Mouse (Mus musculus) CD4-positive helper T cell, adult 2 months (primary cell): ENCODE data around the gene Adh5.
"Not testable (repeated sequence)": the region's sequence is repeated elsewhere in the genome, so short reads cannot be mapped to it uniquely, and the experiment has no call there.

Experiments used
- DNase-seq: peaks from one replicate; pipeline ENCODE4 v3.0.0-alpha.2; 2012; ENCODE audit warnings: low read depth, missing footprints, low spot score

The Adh5 gene

GRCm38 (mm10) chr3:138458441-138458840 is 15.5 kb downstream of the Adh5 start:
- no peak for DNase-seq

- DNase-seq, result no peak
Observed at GRCm38 (mm10) chr3:138460260-138460659, 17.4 kb downstream of the Adh5 start.

- DNase-seq, result no peak
Observed at GRCm38 (mm10) chr3:138461832-138462231, 18.9 kb downstream of the Adh5 start.

- DNase-seq, result peak; percentile 46
Observed at GRCm38 (mm10) chr3:138463137-138463536, 20.2 kb downstream of the Adh5 start.

GRCm38 (mm10) chr3:138463807-138464206 is 20.9 kb downstream of the Adh5 start:
- no peak for DNase-seq

- DNase-seq, result no peak
Observed at GRCm38 (mm10) chr3:138464573-138465147, 21.8 kb downstream of the Adh5 start.

- not testable (repeated sequence) for DNase-seq
Observed at GRCm38 (mm10) chr3:138466656-138467055, 23.8 kb downstream of the Adh5 start.

- DNase-seq, result no peak
Observed at GRCm38 (mm10) chr3:138471066-138471465, 28.2 kb downstream of the Adh5 start.

- no peak for DNase-seq
Observed at GRCm38 (mm10) chr3:138479489-138479888, 36.6 kb downstream of the Adh5 start.

GRCm38 (mm10) chr3:138481526-138482284 is 38.8 kb downstream of the Adh5 start:
- no peak for DNase-seq

- DNase-seq, result no peak
Observed at GRCm38 (mm10) chr3:138483240-138483639, 40.3 kb downstream of the Adh5 start.

GRCm38 (mm10) chr3:138488584-138489326 is 45.9 kb downstream of the Adh5 start:
- DNase-seq, result no peak

- peak; percentile 95 for DNase-seq
Observed at GRCm38 (mm10) chr3:138489327-138490033, 46.6 kb downstream of the Adh5 start, which contains the start of gene Metap1. Gene Metap1 (minus strand): TSS chr3:138489515.

- no peak for DNase-seq
Observed at GRCm38 (mm10) chr3:138490034-138490337, 47.1 kb downstream of the Adh5 start.

GRCm38 (mm10) chr3:138493668-138494067 is 50.8 kb downstream of the Adh5 start:
- no peak for DNase-seq

GRCm38 (mm10) chr3:138494565-138494964 is 51.7 kb downstream of the Adh5 start:
- DNase-seq, result no peak

GRCm38 (mm10) chr3:138495166-138496145 is 52.6 kb downstream of the Adh5 start:
- no peak for DNase-seq

GRCm38 (mm10) chr3:138498731-138499130 is 55.8 kb downstream of the Adh5 start:
- no peak for DNase-seq

GRCm38 (mm10) chr3:138499854-138500740 is 57.2 kb downstream of the Adh5 start:
- DNase-seq, result no peak

- DNase-seq, result no peak
Observed at GRCm38 (mm10) chr3:138503754-138504153, 60.9 kb downstream of the Adh5 start.
